Mouse (Mus musculus): ENCODE data around the gene Slc44a1. TPM values are rescaled to one million over a fixed set of nuclear protein-coding genes. Genes with fewer than 3 reads are reported as not detected.

The Slc44a1 gene
- polyA plus RNA-seq, 1 experiment = 0.07 TPM

GRCm38 (mm10) chr4:53475230-53475952 lies 35.2 kb downstream of the Slc44a1 start:
- Histone ChIP-seq H3K9me3 (ENCODE audit: control insufficient read depth, low read length) (no peaks in the 10 kb centered on the region), H3K4me3 (replicated peaks) (no peak overlapping the region), H3K36me3 (ENCODE audit: control insufficient read depth) (no peaks in the 10 kb centered on the region), H3K27me3 (ENCODE audit: control insufficient read depth) (no peaks in the 10 kb centered on the region), H3K4me1 (ENCODE audit: control insufficient read depth) (no peaks in the 10 kb centered on the region; the same call in 1 of the 2 replicates)
- no peak for TF ChIP-seq GATA1 (IDR thresholded peaks at IDR 0.05; ENCODE audit: low read length)
- no peak for TF ChIP-seq TAL1 (IDR thresholded peaks at IDR 0.05; ENCODE audit: low read length)

- no peaks in the 10 kb centered on the region for H3K36me3 ChIP-seq (ENCODE audit: control insufficient read depth)
- no peak overlapping the region for H3K4me3 ChIP-seq (replicated peaks)
- no peaks in the 10 kb centered on the region for H3K27me3 ChIP-seq (ENCODE audit: control insufficient read depth)
- TF ChIP-seq TAL1 (IDR thresholded peaks at IDR 0.05; ENCODE audit: low read length) (no peak), GATA1 (IDR thresholded peaks at IDR 0.05; ENCODE audit: low read length) (no peak)
- no peaks in the 10 kb centered on the region for H3K9me3 ChIP-seq (ENCODE audit: control insufficient read depth, low read length)
- H3K4me1 ChIP-seq (ENCODE audit: control insufficient read depth) = no peaks in the 10 kb centered on the region; the same call in 1 of the 2 replicates
Observed at GRCm38 (mm10) chr4:53478644-53479043, 38.4 kb downstream of the Slc44a1 start.

- TF ChIP-seq GATA1 (IDR thresholded peaks at IDR 0.05; ENCODE audit: low read length) = no peak
- no peak for TF ChIP-seq TAL1 (IDR thresholded peaks at IDR 0.05; ENCODE audit: low read length)
- Histone ChIP-seq H3K4me1 (ENCODE audit: control insufficient read depth) (no peaks in the 10 kb centered on the region; the same call in 1 of the 2 replicates), H3K36me3 (ENCODE audit: control insufficient read depth) (no peaks in the 10 kb centered on the region), H3K27me3 (ENCODE audit: control insufficient read depth) (no peaks in the 10 kb centered on the region), H3K4me3 (replicated peaks) (no peak overlapping the region), H3K9me3 (ENCODE audit: control insufficient read depth, low read length) (no peaks in the 10 kb centered on the region)
Observed at GRCm38 (mm10) chr4:53487216-53488188, 47.3 kb downstream of the Slc44a1 start.

GRCm38 (mm10) chr4:53488803-53489202 lies 48.6 kb downstream of the Slc44a1 start:
- Histone ChIP-seq H3K27me3 (ENCODE audit: control insufficient read depth) (no peaks in the 10 kb centered on the region), H3K9me3 (ENCODE audit: control insufficient read depth, low read length) (no peaks in the 10 kb centered on the region), H3K36me3 (ENCODE audit: control insufficient read depth) (no peaks in the 10 kb centered on the region), H3K4me3 (replicated peaks) (no peak overlapping the region), H3K4me1 (ENCODE audit: control insufficient read depth) (no peaks in the 10 kb centered on the region; the same call in 1 of the 2 replicates)
- TF ChIP-seq TAL1 (IDR thresholded peaks at IDR 0.05; ENCODE audit: low read length) (no peak), GATA1 (IDR thresholded peaks at IDR 0.05; ENCODE audit: low read length) (no peak)

- TF ChIP-seq TAL1 (IDR thresholded peaks at IDR 0.05; ENCODE audit: low read length) (no peak), GATA1 (IDR thresholded peaks at IDR 0.05; ENCODE audit: low read length) (no peak)
- Histone ChIP-seq H3K4me3 (replicated peaks) (no peak overlapping the region), H3K9me3 (ENCODE audit: control insufficient read depth, low read length) (no peaks in the 10 kb centered on the region), H3K27me3 (ENCODE audit: control insufficient read depth) (no peaks in the 10 kb centered on the region), H3K36me3 (ENCODE audit: control insufficient read depth) (no peaks in the 10 kb centered on the region), H3K4me1 (ENCODE audit: control insufficient read depth) (no peaks in the 10 kb centered on the region; the same call in 1 of the 2 replicates)
Observed at GRCm38 (mm10) chr4:53490371-53490770, 50.2 kb downstream of the Slc44a1 start.

- TF ChIP-seq TAL1 (IDR thresholded peaks at IDR 0.05; ENCODE audit: low read length) (no peak), GATA1 (IDR thresholded peaks at IDR 0.05; ENCODE audit: low read length) (no peak)
- Histone ChIP-seq H3K4me3 (replicated peaks) (no peak overlapping the region), H3K27me3 (ENCODE audit: control insufficient read depth) (no peaks in the 10 kb centered on the region), H3K4me1 (ENCODE audit: control insufficient read depth) (no peaks in the 10 kb centered on the region; the same call in 1 of the 2 replicates), H3K36me3 (ENCODE audit: control insufficient read depth) (no peaks in the 10 kb centered on the region), H3K9me3 (ENCODE audit: control insufficient read depth, low read length) (no peaks in the 10 kb centered on the region)
Observed at GRCm38 (mm10) chr4:53491269-53491668, 51.1 kb downstream of the Slc44a1 start.

GRCm38 (mm10) chr4:53495646-53496045 lies 55.4 kb downstream of the Slc44a1 start:
- Histone ChIP-seq H3K4me1 (ENCODE audit: control insufficient read depth) (no peaks in the 10 kb centered on the region; the same call in 1 of the 2 replicates), H3K27me3 (ENCODE audit: control insufficient read depth) (no peaks in the 10 kb centered on the region), H3K9me3 (ENCODE audit: control insufficient read depth, low read length) (no peaks in the 10 kb centered on the region), H3K36me3 (ENCODE audit: control insufficient read depth) (no peaks in the 10 kb centered on the region), H3K4me3 (replicated peaks) (no peak overlapping the region)
- TF ChIP-seq GATA1 (IDR thresholded peaks at IDR 0.05; ENCODE audit: low read length) (no peak), TAL1 (IDR thresholded peaks at IDR 0.05; ENCODE audit: low read length) (no peak)

GRCm38 (mm10) chr4:53502764-53503163 lies 62.6 kb downstream of the Slc44a1 start:
- Histone ChIP-seq H3K4me1 (ENCODE audit: control insufficient read depth) (no peaks in the 10 kb centered on the region), H3K36me3 (ENCODE audit: control insufficient read depth) (no peaks in the 10 kb centered on the region), H3K27me3 (ENCODE audit: control insufficient read depth) (no peaks in the 10 kb centered on the region), H3K9me3 (ENCODE audit: control insufficient read depth, low read length) (no peaks in the 10 kb centered on the region), H3K4me3 (replicated peaks) (no peak overlapping the region)
- no peak for TF ChIP-seq TAL1 (IDR thresholded peaks at IDR 0.05; ENCODE audit: low read length)
- TF ChIP-seq GATA1 (IDR thresholded peaks at IDR 0.05; ENCODE audit: low read length) = no peak
